Mouse (Mus musculus) kidney, postnatal 0 days (tissue): ENCODE data around the gene Col26a1. TPM values are rescaled to one million over a fixed set of nuclear protein-coding genes. Genes with fewer than 3 reads are reported as not detected.
A peak's percentile ranks its signal among the peaks of the same experiment; 100 is the strongest.

ENCODE experiments used
- ATAC-seq: fragments of 200-750 bp; cut with Nextera tagmentation; replicated peaks from 2 replicates; pipeline ENCODE4 v1.8.0; 2017; ENCODE audit warnings: low read depth, moderate number of reproducible peaks, moderate TSS enrichment, moderate library complexity; ENCODE audit not compliant: low FRiP score
- DNase-seq: peaks from one replicate; pipeline ENCODE4 v3.0.0-alpha.2; 2016; ENCODE audit warnings: low spot score
- H3K27ac ChIP-seq: fragments of 300-500 bp; sonication (generic); 2 replicates; pipeline ENCODE4 v1.5.1; 2014; ENCODE audit warnings: mild to moderate bottlenecking
- H3K27me3 ChIP-seq: fragments of 300-500 bp; sonication (generic); 2 replicates; pipeline ENCODE4 v1.6.1; 2014; ENCODE audit warnings: low read length, mixed read lengths; ENCODE audit not compliant: insufficient read depth
- H3K36me3 ChIP-seq: fragments of 300-500 bp; sonication (generic); 2 replicates; pipeline ENCODE4 v1.6.1; 2014; ENCODE audit warnings: low read length, mixed read lengths; ENCODE audit not compliant: insufficient read depth
- H3K4me1 ChIP-seq: fragments of 300-500 bp; sonication (generic); replicated peaks from 2 replicates; pipeline ENCODE4 v1.6.1; 2014; ENCODE audit warnings: antibody characterized with exemption, low read length, mixed read lengths; ENCODE audit not compliant: insufficient read depth
- H3K4me2 ChIP-seq: fragments of 300-500 bp; sonication (generic); 2 replicates; pipeline ENCODE4 v1.6.1; 2014; ENCODE audit warnings: mild to moderate bottlenecking, low read length, moderate library complexity, mixed read lengths
- H3K4me3 ChIP-seq: fragments of 300-500 bp; sonication (generic); replicated peaks from 2 replicates; pipeline ENCODE4 v1.5.1; 2014; ENCODE audit warnings: low read depth, low read length
- H3K9ac ChIP-seq: fragments of 300-500 bp; sonication (generic); 2 replicates; pipeline ENCODE4 v1.6.1; 2014; ENCODE audit warnings: low read depth, low read length
- H3K9me3 ChIP-seq: fragments of 300-500 bp; sonication (generic); replicated peaks from 2 replicates; pipeline ENCODE4 v1.6.1; 2016; ENCODE audit warnings: low read length, inconsistent platforms, mixed read lengths
- CTCF ChIP-seq: IDR thresholded peaks from 2 replicates; pipeline ENCODE4 v1.5.1; 2016; ENCODE audit warnings: antibody characterized with exemption, low read depth, mild to moderate bottlenecking, moderate library complexity
- WGBS: fragments of 180-500 bp; shearing (Covaris S2); extraction: QIAGEN DNeasy Blood & Tissue Kit; methylation state at CpG from one replicate; pipeline ENCODE4 v1.1.7; 2014; 5-methylcytosine and 5-hydroxymethylcytosine counted together
- polyA plus RNA-seq: library from polyadenylated mRNA; unstranded; fragments of >200 nt; fragmentation: Nextera tagmentation; extraction: Ambion mirVana; gene quantifications from 2 replicates; pipeline ENCODE4 v1.2.1, GENCODE M21; 2015

Gene Col26a1
- polyA plus RNA-seq, 1 experiment from 2014 or later = 47.1 TPM

DNA sequence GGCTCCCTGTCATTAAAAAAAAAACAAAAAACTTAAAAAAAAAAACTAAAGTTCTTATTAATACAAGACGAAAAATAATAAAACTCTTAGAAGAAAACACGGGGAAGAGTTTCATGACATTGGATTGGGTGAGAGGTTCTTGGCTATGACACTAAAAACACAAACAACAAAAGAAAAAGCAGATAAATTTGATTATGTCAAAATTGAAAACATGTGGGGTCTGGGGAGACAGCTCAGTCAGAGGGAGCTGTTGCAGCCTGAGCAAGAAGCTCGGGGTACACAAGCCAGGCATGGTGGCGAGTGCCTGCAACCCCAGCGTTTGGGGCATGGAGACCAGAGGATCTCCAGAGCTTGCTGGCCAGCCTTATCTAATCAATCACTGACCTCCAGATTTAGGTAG, 15.3 kb downstream of the Col26a1 start:
- DNase-seq (no peak), ATAC-seq (no peak)
- no peak overlapping the region for H3K4me3 ChIP-seq
- no peak overlapping the region for H3K9ac ChIP-seq
- H3K27me3 ChIP-seq = no peaks in the 10 kb centered on the region
- H3K36me3 ChIP-seq = no peaks in the 10 kb centered on the region
- no peak overlapping the region for H3K27ac ChIP-seq
- H3K4me1 ChIP-seq = peaks cover 21% of the 10 kb centered on the region
- 68% methylated on average over 5 of the region's 5 CpGs for WGBS
- no peaks in the 10 kb centered on the region for H3K9me3 ChIP-seq
- no peak for TF ChIP-seq CTCF
- H3K4me2 ChIP-seq = no peak overlapping the region

DNA sequence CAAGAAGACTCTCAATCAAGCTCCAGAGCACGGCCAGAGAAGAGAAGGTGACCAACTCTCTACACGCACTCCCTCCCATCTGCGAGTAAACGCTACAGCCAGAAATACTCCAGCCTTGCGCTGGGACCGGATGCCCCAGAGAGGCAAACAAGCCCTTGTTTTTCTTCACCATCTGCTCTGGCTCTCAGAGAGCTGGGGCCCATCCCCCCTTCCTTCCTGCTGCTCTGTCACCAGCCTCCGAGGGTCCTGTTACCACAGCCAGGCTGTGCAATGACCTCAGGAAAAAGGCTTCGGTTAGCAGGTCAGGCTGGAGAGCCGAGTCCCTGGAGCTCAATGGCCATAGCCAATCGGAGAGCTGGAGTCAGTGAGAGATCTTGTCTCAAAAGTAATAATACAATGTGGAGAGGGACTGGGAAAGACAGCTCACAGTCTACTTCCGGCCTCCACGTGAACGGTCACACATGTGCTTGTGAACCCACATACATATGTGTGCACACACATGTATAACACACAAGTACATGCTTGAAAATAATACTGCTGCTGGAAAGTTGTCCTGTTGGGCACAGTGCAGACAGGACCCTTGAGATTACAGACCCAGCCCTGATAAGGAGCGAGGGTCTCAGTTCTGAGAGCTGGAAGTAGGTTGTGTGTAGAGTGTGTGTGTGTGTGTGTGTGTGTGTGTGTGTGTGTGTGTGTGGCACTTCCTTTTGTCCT, 18.9 kb downstream of the Col26a1 start:
- Histone ChIP-seq H3K36me3 (no peaks in the 10 kb centered on the region), H3K4me1 (peaks cover 24% of the 10 kb centered on the region), H3K9me3 (no peaks in the 10 kb centered on the region), H3K4me2 (peak overlapping the region; percentile 31), H3K27me3 (no peaks in the 10 kb centered on the region), H3K4me3 (no peak overlapping the region), H3K9ac (no peak overlapping the region), H3K27ac (peak overlapping the region; percentile 93)
- peak; percentile 15; the same call in 1 of the 2 replicates for TF ChIP-seq CTCF
- WGBS = 9% methylated on average over 14 of the region's 14 CpGs
- ATAC-seq (peak; percentile 90), DNase-seq (peak; percentile 97)

DNA sequence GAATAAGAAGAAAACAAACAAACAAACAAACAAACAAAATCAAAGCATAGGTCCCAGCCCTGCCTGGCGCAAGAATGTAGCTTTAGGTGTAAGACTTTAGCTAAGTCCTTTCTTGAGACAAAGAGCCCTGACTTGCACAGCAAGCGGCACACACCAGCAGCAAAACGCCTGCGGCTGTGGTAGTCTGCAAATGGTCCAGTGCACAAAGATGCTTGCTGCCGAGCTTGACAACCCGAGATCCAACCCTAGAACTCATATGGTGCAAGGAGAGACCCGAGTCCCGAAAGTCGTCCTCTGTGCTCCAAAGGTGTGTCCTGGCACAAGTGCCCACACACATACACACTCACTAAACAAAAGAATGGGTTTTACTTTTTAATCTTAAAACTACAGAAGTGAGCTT, 19.7 kb downstream of the Col26a1 start:
- 36% methylated on average over 9 of the region's 9 CpGs for WGBS
- no peak overlapping the region for H3K4me2 ChIP-seq
- H3K4me3 ChIP-seq = no peak overlapping the region
- no peaks in the 10 kb centered on the region for H3K27me3 ChIP-seq
- DNase-seq (no peak), ATAC-seq (no peak)
- H3K4me1 ChIP-seq = peaks cover 24% of the 10 kb centered on the region
- no peaks in the 10 kb centered on the region for H3K9me3 ChIP-seq
- TF ChIP-seq CTCF = no peak
- peak overlapping the region; percentile 93 for H3K27ac ChIP-seq
- no peak overlapping the region for H3K9ac ChIP-seq
- H3K36me3 ChIP-seq = no peaks in the 10 kb centered on the region

DNA sequence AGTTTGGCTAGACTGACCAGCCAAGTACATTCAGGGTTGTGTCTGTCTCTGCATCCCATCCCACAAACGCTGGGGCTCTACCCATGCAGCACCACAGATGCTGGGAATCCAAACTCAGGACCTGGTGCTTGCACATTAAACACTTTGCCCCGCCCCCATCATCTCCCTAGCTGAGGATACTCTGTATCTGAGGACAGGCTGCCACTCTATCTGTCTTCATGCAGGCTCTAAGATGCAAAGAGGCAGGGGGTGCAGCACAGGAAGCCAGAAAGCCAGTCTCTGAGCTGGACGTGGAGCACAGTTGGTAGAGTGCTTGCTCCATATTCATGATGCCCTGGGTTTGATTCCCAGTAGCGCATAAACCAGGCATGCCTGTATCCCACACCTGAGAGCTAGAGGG, 20.2 kb downstream of the Col26a1 start:
- H3K4me3 ChIP-seq = no peak overlapping the region
- DNase-seq = no peak
- H3K27ac ChIP-seq = peak overlapping the region; percentile 93
- TF ChIP-seq CTCF = no peak
- H3K4me1 ChIP-seq = peaks cover 24% of the 10 kb centered on the region
- no peaks in the 10 kb centered on the region for H3K27me3 ChIP-seq
- H3K4me2 ChIP-seq = no peak overlapping the region
- no peak for ATAC-seq
- no peaks in the 10 kb centered on the region for H3K36me3 ChIP-seq
- WGBS = 49% methylated on average over 4 of the region's 4 CpGs
- no peaks in the 10 kb centered on the region for H3K9me3 ChIP-seq
- no peak overlapping the region for H3K9ac ChIP-seq

DNA sequence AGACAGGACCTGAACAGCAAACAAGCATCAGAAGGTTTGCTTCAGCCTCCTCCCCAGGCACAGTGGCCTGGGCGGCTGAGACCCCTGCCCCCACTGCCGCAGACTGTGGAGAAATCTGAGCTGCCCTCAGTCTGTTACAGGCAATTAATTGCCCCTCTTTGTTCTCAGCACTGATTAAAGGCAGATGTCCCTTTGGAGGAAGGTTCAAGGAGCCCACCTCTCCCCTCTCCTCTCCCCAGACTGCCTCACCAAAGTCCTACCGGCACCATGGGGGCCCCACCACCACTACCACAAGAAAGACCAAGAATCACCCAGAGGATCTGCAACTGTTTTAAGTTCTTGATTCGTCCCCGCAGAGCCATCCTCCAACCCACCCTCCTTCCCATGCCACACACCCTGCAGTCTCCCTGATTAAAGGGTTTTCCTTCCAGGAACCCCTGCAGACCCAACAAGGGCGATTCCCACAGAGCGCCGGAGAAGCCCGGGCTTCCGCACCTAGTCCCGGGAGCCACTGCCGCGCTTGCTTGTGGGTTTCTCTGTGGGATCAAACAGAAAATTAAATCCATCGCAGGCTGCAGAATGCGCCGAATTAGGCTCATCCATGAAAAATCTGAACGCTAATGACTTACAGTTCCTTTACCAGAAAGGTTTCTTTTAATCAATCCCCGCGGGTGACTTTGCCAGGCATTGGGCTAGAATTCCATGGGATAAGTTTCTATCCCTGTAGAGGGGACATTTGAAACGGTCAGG, 21.6 kb downstream of the Col26a1 start:
- H3K27ac ChIP-seq = peak overlapping the region; percentile 75
- WGBS = 10% methylated on average over 20 of the region's 20 CpGs
- no peak for TF ChIP-seq CTCF
- H3K9me3 ChIP-seq = no peaks in the 10 kb centered on the region
- H3K27me3 ChIP-seq = no peaks in the 10 kb centered on the region
- peaks cover 24% of the 10 kb centered on the region for H3K4me1 ChIP-seq
- H3K36me3 ChIP-seq = no peaks in the 10 kb centered on the region
- H3K9ac ChIP-seq = peak overlapping the region; percentile 27; the same call in 1 of the 2 replicates
- peak; percentile 47 for ATAC-seq
- peak; percentile 84 for DNase-seq
- peak overlapping the region; percentile 46 for H3K4me2 ChIP-seq
- H3K4me3 ChIP-seq = no peak overlapping the region; the same call in 1 of the 2 replicates

DNA sequence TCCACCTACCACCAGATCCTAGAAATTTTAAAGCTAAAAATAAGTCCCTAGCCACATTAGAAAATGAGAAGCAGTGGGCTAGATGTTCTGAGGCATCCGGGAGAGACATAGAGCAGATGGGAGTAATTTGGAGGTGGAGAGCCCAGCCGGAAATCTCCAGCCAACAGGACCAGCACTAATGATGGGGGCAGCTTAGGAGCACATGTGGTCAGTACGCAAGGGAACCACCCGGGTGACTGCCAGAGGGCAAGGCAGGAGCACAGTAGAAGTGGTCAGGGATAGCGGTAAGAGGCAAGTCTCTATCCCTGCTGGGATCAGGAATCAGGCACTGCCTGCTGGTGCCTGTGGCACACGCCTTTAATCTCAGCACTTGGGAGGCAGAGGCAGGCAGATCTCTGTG, 32.3 kb downstream of the Col26a1 start:
- H3K9me3 ChIP-seq = no peaks in the 10 kb centered on the region
- no peak overlapping the region for H3K4me2 ChIP-seq
- no peak for ATAC-seq
- no peak for DNase-seq
- H3K9ac ChIP-seq = no peak overlapping the region
- H3K36me3 ChIP-seq = no peaks in the 10 kb centered on the region
- no peaks in the 10 kb centered on the region for H3K4me1 ChIP-seq
- H3K27me3 ChIP-seq = no peaks in the 10 kb centered on the region
- no peak overlapping the region for H3K4me3 ChIP-seq
- 87% methylated on average over 6 of the region's 6 CpGs for WGBS
- no peak for TF ChIP-seq CTCF
- H3K27ac ChIP-seq = no peak overlapping the region
